Mouse (Mus musculus): ENCODE data around the gene Kcnk4. TPM values are rescaled to one million over a fixed set of nuclear protein-coding genes. Genes with fewer than 3 reads are reported as not detected.
A peak's percentile ranks its signal among the peaks of the same experiment; 100 is the strongest.

Kcnk4 gene
- total and polyA plus RNA-seq, 3 experiments = 0.15 to 1.8 TPM; not detected in 1

GRCm38 (mm10) chr19:6909507-6910289, 24.6 kb downstream of the Kcnk4 start, which contains the start of the genes Trmt112 and Prdx5:
Trmt112 (plus strand) TSS chr19:6909698.
Prdx5 (minus strand) TSS chr19:6910106.
- H3K27ac ChIP-seq (ENCODE audit: control insufficient read depth, low read depth, low read length) = peak within 1 kb of the TSS; percentile 99
- peaks cover 30% of the 10 kb centered on the region for H3K79me2 ChIP-seq (ENCODE audit: control insufficient read depth, insufficient read depth, low read length, poor library complexity)
- peaks cover 3 to 10% of the 10 kb centered on the region in 2 experiments for H3K36me3 ChIP-seq (ENCODE audit: control insufficient read depth in 1 of 2, insufficient read depth in 2 of 2, low read length in 2 of 2)
- no peaks in the 10 kb centered on the region for H3K27me3 ChIP-seq (ENCODE audit: control insufficient read depth in 1 of 2, insufficient read depth in 2 of 2, low read length in 2 of 2)
- peaks cover 0 to 8% of the 10 kb centered on the region in 2 experiments; a peak in 2 of 4 replicates for H3K4me1 ChIP-seq (ENCODE audit: control insufficient read depth in 1 of 2, insufficient read depth in 2 of 2, low read length in 2 of 2)
- H3K9ac ChIP-seq (ENCODE audit: control insufficient read depth, low read depth, low read length, poor library complexity, severe bottlenecking) = peak within 1 kb of the TSS; percentile 92
- peak within 1 kb of the TSS; percentile 65 to 88 for H3K4me3 ChIP-seq (ENCODE audit: control insufficient read depth in 1 of 2, insufficient read depth in 1 of 2, low read depth in 2 of 2, low read length in 2 of 2)
- peak; percentile 98 for DNase-seq (ENCODE audit: low read depth, low spot score)
- H3K9me3 ChIP-seq (replicated peaks; ENCODE audit: insufficient read depth, low read length) = no peaks in the 10 kb centered on the region
- no peak for TF ChIP-seq ZKSCAN1 (IDR thresholded peaks at IDR 0.05; ENCODE audit: low read depth, low read length)
- TF ChIP-seq USF1 (IDR thresholded peaks at IDR 0.05; ENCODE audit: low read depth, low read length) = peak; percentile 65
- TF ChIP-seq HCFC1 (IDR thresholded peaks at IDR 0.05; ENCODE audit: low read depth, low read length) = peak; percentile 87
- TF ChIP-seq CHD1 (IDR thresholded peaks at IDR 0.05; ENCODE audit: low read depth, low read length) = no peak
- TF ChIP-seq TAL1 (IDR thresholded peaks at IDR 0.05; ENCODE audit: low read length) = no peak
- TF ChIP-seq EP300 (IDR thresholded peaks at IDR 0.05; ENCODE audit: low read depth in 1 of 2, low read length in 2 of 2) = peak in 1 of 2 experiments; percentile 67; a peak in 2 of 4 replicates
- TF ChIP-seq GATA1 (IDR thresholded peaks at IDR 0.05; ENCODE audit: low read depth, low read length) = no peak
- TF ChIP-seq SIN3A (IDR thresholded peaks at IDR 0.05; ENCODE audit: low read length) = peak; percentile 89
- TF ChIP-seq CTCF (IDR thresholded peaks at IDR 0.05 in 2 of 3, conservative IDR thresholded peaks at IDR 0.05 in 1 of 3; ENCODE audit: control insufficient read depth in 1 of 3, insufficient read depth in 1 of 3, low read depth in 2 of 3, low read length in 3 of 3, poor library complexity in 1 of 3, severe bottlenecking in 1 of 3) = no peak
- TF ChIP-seq MXI1 (IDR thresholded peaks at IDR 0.05; ENCODE audit: low read depth, low read length) = peak; percentile 95
- TF ChIP-seq ZMIZ1 (IDR thresholded peaks at IDR 0.05; ENCODE audit: low read depth, low read length) = peak; percentile 16
- TF ChIP-seq TCF12 (IDR thresholded peaks at IDR 0.05; ENCODE audit: low read depth, low read length) = peak; percentile 62
- TF ChIP-seq ZC3H11A (IDR thresholded peaks at IDR 0.05; ENCODE audit: low read depth, low read length) = no peak
- TF ChIP-seq UBTF (IDR thresholded peaks at IDR 0.05; ENCODE audit: borderline replicate concordance, insufficient read depth, low read depth, low read length) = no peak
- TF ChIP-seq TBP (IDR thresholded peaks at IDR 0.05; ENCODE audit: low read depth, low read length) = peak; percentile 70
- no peak for TF ChIP-seq NRF1 (IDR thresholded peaks at IDR 0.05; ENCODE audit: insufficient read depth, low read depth, low read length, poor library complexity, severe bottlenecking)
- no peak for TF ChIP-seq GABPA (IDR thresholded peaks at IDR 0.05; ENCODE audit: low read depth, low read length)
- TF ChIP-seq ZNF384 (IDR thresholded peaks at IDR 0.05; ENCODE audit: low read depth, low read length) = no peak
- peak; percentile 68 for TF ChIP-seq CHD2 (IDR thresholded peaks at IDR 0.05; ENCODE audit: low read length)
- peak; percentile 50; the same call in 1 of the 2 replicates for TF ChIP-seq E2F4 (IDR thresholded peaks at IDR 0.05; ENCODE audit: borderline replicate concordance, low read depth, low read length)
- TF ChIP-seq MEF2A (IDR thresholded peaks at IDR 0.05; ENCODE audit: extremely low read depth, insufficient replicate concordance, low read depth, low read length, poor library complexity, severe bottlenecking) = no peak
- peak; percentile 52 for TF ChIP-seq ETS1 (IDR thresholded peaks at IDR 0.05; ENCODE audit: low read depth, low read length)
- TF ChIP-seq JUND (IDR thresholded peaks at IDR 0.05; ENCODE audit: low read depth, low read length) = no peak
- TF ChIP-seq RAD21 (IDR thresholded peaks at IDR 0.05; ENCODE audit: low read depth, low read length) = no peak
- peak; percentile 83 for TF ChIP-seq MYB (IDR thresholded peaks at IDR 0.05; ENCODE audit: low read depth, low read length)
- TF ChIP-seq MAZ (IDR thresholded peaks at IDR 0.05; ENCODE audit: low read depth, low read length) = peak; percentile 33; the same call in 1 of the 2 replicates
- peak; percentile 94 for TF ChIP-seq MYC (IDR thresholded peaks at IDR 0.05; ENCODE audit: low read depth, low read length)
- TF ChIP-seq ELF1 (IDR thresholded peaks at IDR 0.05; ENCODE audit: low read depth, low read length) = peak; percentile 90
- peak; percentile 90 to 94 for TF ChIP-seq POLR2A (IDR thresholded peaks at IDR 0.05; ENCODE audit: control insufficient read depth in 1 of 2, insufficient read depth in 1 of 2, low read depth in 1 of 2, low read length in 2 of 2, poor library complexity in 1 of 2)
- TF ChIP-seq KAT2A (conservative IDR thresholded peaks at IDR 0.05; ENCODE audit: low read depth, low read length) = peak; percentile 77
- no peak for TF ChIP-seq USF2 (IDR thresholded peaks at IDR 0.05; ENCODE audit: borderline replicate concordance in 1 of 2, insufficient read depth in 1 of 2, low read depth in 1 of 2, low read length in 2 of 2)
- TF ChIP-seq POLR2AphosphoS2 (IDR thresholded peaks at IDR 0.05; ENCODE audit: low read length) = peak; percentile 84; the same call in 1 of the 2 replicates
- TF ChIP-seq BHLHE40 (IDR thresholded peaks at IDR 0.05; ENCODE audit: borderline replicate concordance, low read depth, low read length) = peak; percentile 63; the same call in 1 of the 2 replicates
- no peak for TF ChIP-seq MAFK (IDR thresholded peaks at IDR 0.05; ENCODE audit: borderline replicate concordance, low read depth, low read length)
- 0 out of 2 replicates have a peak, but pooled peaks have one; percentile 13 for TF ChIP-seq SMC3 (IDR thresholded peaks at IDR 0.05; ENCODE audit: low read depth, low read length)

All from MEL (cell line).